Mouse (Mus musculus) testis, postnatal 10 days (tissue): Measurements from ENCODE around the gene Vtcn1.

ENCODE experiments used
- DNase-seq: peaks from one replicate; pipeline ENCODE4 v3.0.0; 2021; ENCODE audit warnings: low spot score

Vtcn1 gene

GRCm38 (mm10) chr3:100856050-100856815 is 31.0 kb downstream of the Vtcn1 start:
- no peak for DNase-seq

- no peak for DNase-seq
Observed at GRCm38 (mm10) chr3:100857139-100857538, 31.9 kb downstream of the Vtcn1 start.

DNA sequence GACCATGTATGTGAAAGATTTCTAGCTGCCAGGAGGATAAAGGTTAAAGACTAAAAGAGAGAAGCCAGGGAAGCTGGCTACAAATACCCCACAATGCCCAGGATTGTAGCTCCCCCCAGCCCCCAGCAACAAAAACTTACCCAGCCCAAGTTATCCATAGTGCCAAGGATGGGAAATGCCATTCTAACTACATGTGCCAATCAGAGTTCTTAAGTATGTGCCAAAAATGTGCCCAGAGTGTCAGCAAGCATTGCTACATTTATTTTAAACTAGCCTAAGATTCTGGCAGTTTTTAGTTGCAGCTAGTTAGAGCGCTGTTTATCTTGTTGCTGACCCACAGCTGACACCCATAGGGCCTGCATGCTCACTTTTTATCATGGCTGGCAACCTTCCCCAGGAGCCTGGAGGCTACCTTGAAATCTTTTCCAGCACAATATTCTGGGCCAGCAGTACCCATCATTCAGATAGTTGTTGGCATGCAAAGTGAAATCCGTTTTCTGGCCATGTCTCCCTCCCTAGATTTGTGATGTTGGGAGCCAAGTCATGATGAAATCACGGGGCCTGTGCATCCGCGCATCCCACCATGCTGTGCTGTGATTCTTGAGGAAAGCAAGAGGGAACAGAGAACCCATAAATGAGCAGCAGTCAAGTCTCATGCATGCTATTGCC is 33.2 kb downstream of the Vtcn1 start:
- DNase-seq: no peak

DNA sequence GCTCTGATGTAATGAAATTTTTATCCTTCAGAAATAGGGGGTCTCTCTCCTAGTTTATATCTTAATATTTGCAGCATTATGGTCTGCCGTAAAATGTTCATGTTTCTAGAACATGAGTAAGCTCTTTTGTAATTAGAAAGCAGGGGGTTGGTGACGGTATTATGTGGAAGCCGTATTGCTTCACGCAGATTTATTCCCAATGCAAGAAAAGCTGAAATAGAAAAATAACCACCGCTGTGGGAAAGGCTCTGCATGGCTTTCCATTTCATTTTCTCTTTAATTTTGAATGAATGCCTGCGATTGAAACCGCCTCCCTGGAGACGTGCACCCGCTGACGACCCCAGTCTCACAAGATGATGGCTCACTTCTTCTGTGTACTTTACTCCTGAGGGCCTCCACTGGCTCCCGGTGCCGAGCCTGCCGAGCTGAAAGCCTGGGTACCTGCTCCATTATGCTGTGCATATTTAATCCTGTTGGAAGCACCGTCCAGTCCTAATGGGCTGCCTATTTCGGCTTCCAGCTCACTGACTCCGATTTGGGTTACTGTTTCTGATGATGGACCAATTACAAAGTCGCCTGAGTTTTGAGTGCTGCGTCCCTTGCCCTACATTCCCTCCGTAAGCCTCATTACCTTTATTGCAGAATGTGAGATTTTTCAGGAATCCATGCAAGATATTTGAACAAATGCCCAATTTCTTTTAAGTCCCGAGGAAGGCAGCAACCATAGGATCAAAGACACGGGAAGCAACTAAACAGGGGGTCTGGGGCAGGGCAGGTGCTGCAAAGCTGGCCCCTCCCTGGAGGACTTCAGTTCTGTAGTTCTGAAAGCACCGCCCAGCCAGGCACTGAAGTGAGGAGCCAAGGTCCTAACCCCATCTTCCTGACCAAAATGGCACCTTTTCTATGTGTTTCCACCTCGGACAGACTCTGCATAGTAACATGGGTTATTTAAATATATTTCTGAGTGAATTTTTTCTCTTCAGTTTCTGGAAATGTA is 36.3 kb downstream of the Vtcn1 start:
- no peak for DNase-seq

GRCm38 (mm10) chr3:100866946-100867345 is 41.7 kb downstream of the Vtcn1 start:
- DNase-seq: no peak

- DNase-seq: no peak
Observed at GRCm38 (mm10) chr3:100877057-100877456, 51.8 kb downstream of the Vtcn1 start.

DNA sequence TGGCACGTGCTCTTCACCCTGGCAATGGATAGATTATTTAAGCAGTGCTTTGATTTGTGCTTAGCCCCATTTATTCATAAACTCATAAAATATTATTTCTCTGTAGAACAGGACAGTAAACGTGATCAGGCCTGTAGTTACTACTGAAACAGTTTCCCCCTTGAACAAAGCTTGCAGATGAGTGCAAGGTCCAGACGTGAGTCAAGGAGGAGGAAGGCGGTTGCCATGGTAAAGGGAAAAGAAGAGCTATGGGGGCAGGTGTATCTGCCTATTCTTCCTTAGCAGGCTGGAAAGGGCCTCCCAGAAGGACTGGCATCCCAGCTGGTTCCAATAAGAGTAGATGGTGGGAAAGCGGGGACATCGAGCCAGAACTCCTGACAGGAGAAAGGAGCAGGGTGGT is 56.1 kb downstream of the Vtcn1 start:
- DNase-seq: no peak

DNA sequence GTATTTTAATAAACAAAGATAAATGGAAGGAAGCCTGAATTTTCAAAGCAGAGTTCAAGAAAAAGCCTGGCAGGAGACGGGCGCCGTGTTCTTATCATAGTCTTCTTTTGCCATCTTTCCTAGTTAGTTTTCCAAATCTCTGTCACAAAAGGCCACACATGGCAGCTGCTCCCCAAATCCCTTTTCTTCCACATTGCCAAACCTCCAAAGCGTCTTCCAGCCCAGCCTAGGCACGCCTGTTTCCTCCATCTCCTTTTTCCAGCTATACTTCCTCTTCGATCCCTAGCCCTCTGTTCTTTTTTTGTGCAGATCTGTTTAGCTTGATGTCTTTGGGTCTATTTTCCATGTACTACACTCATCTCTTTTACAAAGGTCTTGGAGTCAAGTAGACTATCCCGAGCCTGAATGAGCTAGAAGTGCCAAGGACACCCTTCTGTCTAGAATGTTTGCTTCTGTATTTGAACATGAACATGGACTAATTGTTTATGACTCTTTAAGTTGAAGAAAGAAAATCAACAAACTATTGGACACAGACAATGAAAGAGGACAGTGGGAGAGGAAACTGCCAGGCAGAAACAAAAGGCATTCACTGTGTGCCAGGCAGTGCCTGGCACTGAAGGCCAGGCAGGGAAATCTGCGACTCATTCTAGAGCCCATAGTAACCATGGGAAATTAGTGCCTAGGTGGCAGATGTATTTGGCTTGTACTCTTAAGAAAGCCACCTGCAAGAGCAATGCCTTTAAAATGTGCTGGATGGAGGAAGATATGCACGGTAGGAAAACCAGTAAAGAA is 56.8 kb downstream of the Vtcn1 start:
- DNase-seq: no peak

DNA sequence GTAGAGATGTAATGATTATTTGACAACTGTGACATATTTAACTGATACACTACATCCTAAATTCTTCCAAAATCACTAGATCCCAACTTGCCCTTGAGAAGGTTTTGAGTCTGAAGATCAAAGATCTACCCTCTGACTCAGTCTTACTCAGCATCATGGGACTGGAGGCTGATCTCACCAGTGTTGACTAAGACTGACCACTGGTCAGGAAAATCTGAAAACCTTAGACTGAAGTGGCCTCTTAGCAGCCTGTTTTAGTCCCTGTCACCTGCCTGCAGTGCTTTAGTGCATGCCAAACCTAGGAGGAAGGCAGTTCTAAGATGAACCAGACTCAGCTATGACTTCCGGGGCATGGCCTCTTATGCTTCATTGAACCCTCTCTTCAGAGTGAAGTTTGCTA is 64.0 kb downstream of the Vtcn1 start:
- DNase-seq: no peak

DNA sequence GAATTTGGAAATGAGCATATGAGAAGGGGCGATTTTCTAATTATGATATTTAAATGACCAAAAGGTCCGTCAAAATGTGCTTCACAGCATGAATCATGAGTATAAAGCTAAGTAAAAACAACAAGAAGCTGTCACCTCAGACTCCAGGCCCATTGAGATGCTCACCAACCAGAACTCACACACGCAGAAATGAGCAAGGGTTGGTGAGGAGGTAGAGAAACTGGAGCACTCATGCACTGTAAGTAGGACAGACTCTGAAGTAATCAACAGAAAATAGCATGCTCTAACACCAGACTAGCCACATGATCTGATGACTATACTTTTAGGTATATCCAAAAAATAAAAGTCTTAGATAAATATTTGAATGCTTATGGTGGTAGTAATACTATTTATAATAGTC is 65.1 kb downstream of the Vtcn1 start:
- no peak for DNase-seq

DNA sequence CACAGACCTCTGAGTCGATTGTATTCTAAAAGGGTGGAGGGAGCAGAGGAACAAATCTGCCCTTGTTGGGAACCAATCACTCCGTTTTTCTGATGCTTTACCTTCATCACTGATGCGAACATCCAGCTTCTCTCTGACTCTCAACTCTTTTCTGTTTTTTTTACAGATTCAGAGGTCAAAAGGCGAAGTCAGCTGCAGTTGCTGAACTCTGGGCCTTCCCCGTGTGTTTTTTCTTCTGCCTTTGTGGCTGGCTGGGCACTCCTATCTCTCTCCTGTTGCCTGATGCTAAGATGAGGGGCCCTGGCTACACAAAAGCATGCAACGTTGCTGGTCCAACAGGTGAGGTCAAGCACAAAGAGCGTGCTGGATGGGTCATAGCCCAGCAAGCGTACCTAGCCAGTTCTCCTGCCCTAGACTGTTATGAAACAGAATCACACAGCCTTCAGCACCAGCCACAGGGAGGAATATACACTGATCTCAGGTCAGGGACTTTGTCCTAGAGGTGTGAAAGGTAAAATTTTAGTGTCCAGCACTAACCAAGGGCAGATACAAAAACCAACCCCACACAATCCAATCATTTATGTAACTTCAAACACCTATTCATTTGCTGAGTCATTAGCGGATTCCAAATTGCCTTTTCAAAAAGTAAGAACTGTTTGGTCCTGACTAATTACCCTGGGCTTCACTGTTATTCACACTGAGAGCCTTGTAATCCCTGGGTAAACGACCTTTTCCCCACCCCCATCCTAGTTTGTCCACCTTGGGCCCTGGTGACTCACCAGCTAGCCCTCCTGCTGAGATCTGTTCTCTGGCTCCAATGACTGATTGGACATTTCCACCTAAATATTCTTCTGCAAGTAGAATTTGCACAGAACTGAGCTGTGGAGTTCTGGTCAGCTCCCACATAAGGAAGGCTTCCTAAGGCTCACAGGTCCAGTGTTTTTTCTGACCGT is 67.4 kb downstream of the Vtcn1 start:
- DNase-seq: no peak

DNA sequence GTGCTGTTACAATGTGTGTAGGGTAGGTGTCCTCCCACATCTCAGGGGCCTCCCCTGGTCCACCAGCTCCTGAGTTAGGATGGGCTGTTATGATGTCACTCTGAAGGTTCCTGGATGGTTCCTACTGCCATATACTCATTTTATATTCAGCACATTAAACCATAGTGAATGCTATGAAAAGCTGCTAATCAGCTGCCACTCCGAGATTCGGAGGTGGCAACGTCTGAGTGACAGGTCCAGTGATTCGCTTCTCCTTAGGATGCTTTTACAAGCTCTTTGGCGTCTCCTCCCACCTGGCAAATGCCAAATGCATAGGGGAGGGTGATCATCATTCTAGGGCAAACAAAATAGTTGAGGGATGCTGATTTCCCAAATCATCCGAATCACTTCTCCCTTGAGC is 70.2 kb downstream of the Vtcn1 start:
- DNase-seq: no peak

GRCm38 (mm10) chr3:100906128-100906527 is 80.9 kb downstream of the Vtcn1 start:
- no peak for DNase-seq

GRCm38 (mm10) chr3:100906916-100907315 is 81.7 kb downstream of the Vtcn1 start:
- peak; percentile 64 for DNase-seq

- no peak for DNase-seq
Observed at GRCm38 (mm10) chr3:100908594-100908993, 83.3 kb downstream of the Vtcn1 start.

DNA sequence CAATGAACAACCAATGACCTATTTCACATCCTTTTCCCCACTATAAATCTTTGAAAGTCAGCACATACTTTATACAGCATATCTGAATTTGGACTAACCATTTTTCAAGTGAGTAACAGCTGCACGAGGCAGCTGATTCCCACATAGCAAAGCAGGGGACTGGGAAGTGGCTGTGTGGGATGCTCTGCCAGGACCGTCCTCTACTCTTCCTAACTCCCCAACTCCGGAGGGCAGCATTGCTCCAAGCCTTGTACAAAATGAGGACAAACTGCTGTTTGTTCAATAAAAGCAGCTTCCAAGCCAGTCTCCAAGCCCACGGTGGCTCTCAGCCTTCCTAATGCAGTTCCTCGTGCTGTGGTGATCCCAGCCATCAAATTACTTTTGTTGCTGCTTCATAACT is 85.4 kb downstream of the Vtcn1 start:
- no peak for DNase-seq

DNA sequence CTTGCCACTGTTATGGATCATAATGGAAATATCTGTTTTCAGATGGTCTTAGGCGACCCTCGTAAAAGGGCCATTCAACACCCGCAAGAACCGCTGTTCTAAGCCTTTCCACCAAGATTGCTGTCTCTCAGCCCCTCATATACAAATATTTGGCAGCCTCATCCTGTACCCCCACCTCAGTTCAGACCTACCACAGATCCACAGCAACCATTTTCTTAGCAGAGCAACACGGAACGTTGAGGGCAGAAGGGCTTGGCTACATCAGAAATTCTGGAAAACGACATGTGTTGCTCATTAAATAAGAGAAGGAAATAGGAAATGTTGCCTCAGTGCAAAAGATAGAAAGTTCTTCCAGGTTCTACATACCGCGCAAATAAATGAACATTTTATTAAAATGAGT is 85.8 kb downstream of the Vtcn1 start:
- no peak for DNase-seq

DNA sequence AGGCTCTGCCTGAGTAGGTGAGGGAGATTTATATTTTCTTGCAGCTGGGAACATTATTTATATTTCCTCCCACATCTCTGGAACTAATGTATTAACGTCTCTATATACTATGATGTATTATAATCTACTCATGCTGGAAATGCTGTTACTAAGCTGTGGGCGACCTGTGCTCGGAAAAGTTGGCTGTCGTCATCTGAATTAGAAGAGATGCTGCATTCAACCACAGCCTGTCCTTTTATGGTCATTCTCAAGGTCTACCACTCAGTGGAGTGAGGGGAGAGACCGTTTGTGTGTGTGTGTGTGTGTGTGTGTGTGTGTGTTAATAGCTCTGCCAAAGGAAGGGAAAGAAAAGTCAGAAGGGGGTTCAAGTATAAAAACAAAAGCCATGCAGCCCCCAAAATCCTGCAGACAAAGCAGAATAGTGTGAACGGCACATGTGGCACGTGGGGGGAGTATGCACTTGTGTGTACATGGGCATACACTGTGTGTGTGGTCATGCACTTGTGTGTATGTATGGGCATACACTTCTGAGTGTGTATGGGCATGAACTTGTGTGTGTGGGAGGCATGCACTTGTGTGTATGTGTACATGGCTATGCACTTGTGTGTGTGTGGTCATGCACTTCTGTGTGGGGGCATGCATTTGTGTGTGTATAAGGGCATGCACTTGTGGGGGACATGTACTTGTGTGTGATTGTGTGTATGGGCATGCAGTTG is 86.4 kb downstream of the Vtcn1 start:
- DNase-seq: no peak

DNA sequence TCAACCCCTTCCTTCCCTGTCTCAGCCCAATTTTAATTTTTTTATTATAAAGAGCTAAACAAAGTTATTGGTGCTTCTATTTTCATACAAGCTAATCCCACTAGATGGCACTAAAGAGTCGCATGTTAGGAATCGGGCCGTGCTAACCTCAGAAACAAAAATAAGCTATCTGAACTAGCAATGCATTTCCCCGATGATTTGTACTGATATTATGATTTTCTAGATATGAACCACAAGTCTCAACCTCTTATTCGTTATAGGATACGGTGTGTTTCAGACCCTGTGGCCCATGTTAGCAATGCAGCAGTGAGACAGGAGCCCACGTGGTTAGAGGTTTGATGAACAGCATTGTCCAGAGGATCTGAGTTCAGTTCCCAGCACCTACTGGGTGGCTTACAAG is 91.6 kb downstream of the Vtcn1 start:
- no peak for DNase-seq

- DNase-seq: no peak
Observed at GRCm38 (mm10) chr3:100920611-100921140, 95.4 kb downstream of the Vtcn1 start.
